Mouse (Mus musculus): ENCODE results near the gene Zfp626.
"Not testable (repeated sequence)": the region's sequence is repeated elsewhere in the genome, so short reads cannot be mapped to it uniquely, and the experiment has no call there.

DNA sequence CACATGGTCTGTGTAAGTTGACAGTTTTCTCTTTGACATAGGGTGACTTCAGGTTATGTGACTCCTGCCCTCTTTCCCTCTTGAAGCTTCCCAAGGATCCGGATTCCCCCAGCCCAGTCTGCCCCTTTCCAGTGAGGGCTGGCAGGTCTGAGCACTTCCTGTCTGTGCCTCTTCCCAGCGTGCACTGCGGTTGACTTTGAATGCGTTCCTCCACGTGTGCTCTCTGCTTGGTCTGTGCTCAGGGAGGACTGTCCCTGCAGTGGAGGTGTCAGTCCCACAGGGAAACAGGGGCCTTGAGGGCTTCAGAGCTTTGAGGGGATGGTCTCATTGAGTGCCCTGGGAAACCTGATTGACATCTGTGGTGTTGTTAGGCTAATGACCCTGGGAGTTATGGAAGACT is 55.6 kb downstream of the Zfp626 start:
- TF ChIP-seq CTCF, EP300 (IDR thresholded peaks at IDR 0.05): not testable (repeated sequence)

All from lung, postnatal 0 days (tissue).